Mouse (Mus musculus): ENCODE measurements around the gene Rev3l. TPM values are rescaled to one million over a fixed set of nuclear protein-coding genes. Genes with fewer than 3 reads are reported as not detected.

The Rev3l gene
- total RNA-seq (2021) = 10 to 100 TPM; 24.7 to 28.5 TPM

- DNase-seq (ENCODE audit: low spot score in 2 of 2) = peak; percentile 88 to 89
- intact Hi-C loops (cut with DNase I) = loop anchor here (1.0 to 5.0 kb wide), 4 partner anchors 102 to 560 kb away; no protein-coding TSS in a partner anchor
Observed at GRCm38 (mm10) chr10:39731736-39732265, at the start of gene Rev3l. Rev3l (plus strand) TSS chr10:39732118.

GRCm38 (mm10) chr10:39682556-39682955 lies 49.4 kb upstream of the Rev3l start:
- intact Hi-C loops (cut with DNase I) = no loop called here
- DNase-seq (ENCODE audit: low spot score in 2 of 2) = no peak

GRCm38 (mm10) chr10:39683481-39683880 lies 48.4 kb upstream of the Rev3l start:
- intact Hi-C loops (cut with DNase I) = no loop called here
- no peak for DNase-seq (ENCODE audit: low spot score in 2 of 2)

GRCm38 (mm10) chr10:39686811-39687210 lies 45.1 kb upstream of the Rev3l start:
- intact Hi-C loops (cut with DNase I) = no loop called here
- peak; percentile 13 to 23 for DNase-seq (ENCODE audit: low spot score in 2 of 2)

- no peak for DNase-seq (ENCODE audit: low spot score in 2 of 2)
- intact Hi-C loops (cut with DNase I) = no loop called here
Observed at GRCm38 (mm10) chr10:39687851-39688250, 44.1 kb upstream of the Rev3l start.

GRCm38 (mm10) chr10:39691351-39692064 lies 40.4 kb upstream of the Rev3l start:
- no peak for DNase-seq (ENCODE audit: low spot score in 2 of 2)
- intact Hi-C loops (cut with DNase I) = no loop called here

- intact Hi-C loops (cut with DNase I) = no loop called here
- no peak for DNase-seq (ENCODE audit: low spot score in 2 of 2)
Observed at GRCm38 (mm10) chr10:39692152-39692551, 39.8 kb upstream of the Rev3l start.

GRCm38 (mm10) chr10:39707717-39708510 lies 24.0 kb upstream of the Rev3l start:
- intact Hi-C loops (cut with DNase I) = no loop called here

GRCm38 (mm10) chr10:39716936-39717335 lies 15.0 kb upstream of the Rev3l start:
- no peak for DNase-seq (ENCODE audit: low spot score in 2 of 2)
- intact Hi-C loops (cut with DNase I) = no loop called here

More at GRCm38 (mm10) chr10:39707717-39708510, 24.0 kb upstream of the Rev3l start:
- DNase-seq (ENCODE audit: low spot score in 2 of 2) = no peak

GRCm38 (mm10) chr10:39730976-39731735 lies 762 bp upstream of the Rev3l start:
- intact Hi-C loops (cut with DNase I) = loop anchor here (1.0 to 5.0 kb wide), 3 partner anchors 101 to 559 kb away; no protein-coding TSS in a partner anchor

GRCm38 (mm10) chr10:39732266-39733100 lies 565 bp downstream of the Rev3l start:
- intact Hi-C loops (cut with DNase I) = loop anchor here (2.0 to 5.0 kb wide), 2 partner anchors 192 to 560 kb away; no protein-coding TSS in a partner anchor
- peak; percentile 74 to 83 for DNase-seq (ENCODE audit: low spot score in 2 of 2)

More at GRCm38 (mm10) chr10:39730976-39731735, 762 bp upstream of the Rev3l start:
- DNase-seq (ENCODE audit: low spot score in 2 of 2) = peak; percentile 87 to 88

GRCm38 (mm10) chr10:39733101-39733399 lies 1.1 kb downstream of the Rev3l start:
- intact Hi-C loops (cut with DNase I) = loop anchor here (2.0 to 5.0 kb wide), 2 partner anchors 192 to 561 kb away; no protein-coding TSS in a partner anchor

GRCm38 (mm10) chr10:39733421-39733930 lies 1.6 kb downstream of the Rev3l start:
- DNase-seq (ENCODE audit: low spot score in 2 of 2) = peak; percentile 9 to 12
- intact Hi-C loops (cut with DNase I) = loop anchor here (2.0 to 5.0 kb wide), 2 partner anchors 193 to 561 kb away; no protein-coding TSS in a partner anchor

More at GRCm38 (mm10) chr10:39733101-39733399, 1.1 kb downstream of the Rev3l start:
- DNase-seq (ENCODE audit: low spot score in 2 of 2) = no peak

GRCm38 (mm10) chr10:39736187-39736586 lies 4.3 kb downstream of the Rev3l start:
- no peak for DNase-seq (ENCODE audit: low spot score in 2 of 2)
- intact Hi-C loops (cut with DNase I) = no loop called here

GRCm38 (mm10) chr10:39742057-39742456 lies 10.1 kb downstream of the Rev3l start:
- no peak for DNase-seq (ENCODE audit: low spot score in 2 of 2)
- intact Hi-C loops (cut with DNase I) = no loop called here

- intact Hi-C loops (cut with DNase I) = no loop called here
- no peak for DNase-seq (ENCODE audit: low spot score in 2 of 2)
Observed at GRCm38 (mm10) chr10:39764752-39765151, 32.8 kb downstream of the Rev3l start.

GRCm38 (mm10) chr10:39766702-39767101 lies 34.8 kb downstream of the Rev3l start:
- DNase-seq (ENCODE audit: low spot score in 2 of 2) = no peak
- intact Hi-C loops (cut with DNase I) = no loop called here

- intact Hi-C loops (cut with DNase I) = no loop called here
- no peak for DNase-seq (ENCODE audit: low spot score in 2 of 2)
Observed at GRCm38 (mm10) chr10:39772259-39772658, 40.3 kb downstream of the Rev3l start.

Data from left cerebral cortex, postnatal 25 days (tissue).